In genomic region chr1:129843416-129843815, GRCm38 (mm10) we compare ENCODE assay signal across 9 mouse cellular contexts.
DNase-seq lines count a peak whose midpoint lies in the region; ATAC-seq and TF ChIP-seq lines count a peak whose summit lies in the region.
"Had no signal": no experiment of that assay in that cellular context is flagged by ENCODE, and none has a peak within 500 bp of the region (broad histone marks: within the 10 kb centered on the region; RNA-seq: fewer than 3 reads in every experiment).

No protein-coding gene starts in this region.

- WGBS in forebrain, embryonic 12.5 days = 65% methylated on average over 2 of the region's 2 CpGs
- 61% methylated on average over 2 of the region's 2 CpGs for WGBS in forebrain, embryonic 10.5 days
- 66% methylated on average over 2 of the region's 2 CpGs for WGBS in midbrain, embryonic 15.5 days

- no peak overlapping the region for H3K27ac ChIP-seq in forebrain, embryonic 12.5 days
- H3K27ac ChIP-seq in forebrain, embryonic 10.5 days = no peak overlapping the region
- H3K27ac ChIP-seq in left cerebral cortex, adult 2 months = no peak overlapping the region
- no peak overlapping the region for H3K27ac ChIP-seq in midbrain, embryonic 15.5 days
- H3K27ac ChIP-seq: hindbrain, embryonic 15.5 days had no signal

- no peak overlapping the region for H3K9ac ChIP-seq in forebrain, embryonic 12.5 days
- H3K9ac ChIP-seq in midbrain, embryonic 15.5 days = no peak overlapping the region
- H3K9ac ChIP-seq: hindbrain, embryonic 15.5 days had no signal

- no peaks in the 10 kb centered on the region for H3K9me3 ChIP-seq in forebrain, embryonic 12.5 days
- no peaks in the 10 kb centered on the region for H3K9me3 ChIP-seq in forebrain, embryonic 10.5 days
- no peaks in the 10 kb centered on the region for H3K9me3 ChIP-seq in G1E (replicated peaks)
- H3K9me3 ChIP-seq in midbrain, embryonic 15.5 days = no peaks in the 10 kb centered on the region
- H3K9me3 ChIP-seq: hindbrain, embryonic 15.5 days had no signal

- intact Hi-C loops in left cerebral cortex, adult 2 months (cut with DNase I) = loop anchor here (10.0 kb wide), 1 partner anchor 351 kb away; no protein-coding TSS in a partner anchor

- no peak overlapping the region for H3K4me2 ChIP-seq in forebrain, embryonic 12.5 days
- no peak overlapping the region for H3K4me2 ChIP-seq in midbrain, embryonic 15.5 days
- H3K4me2 ChIP-seq: hindbrain, embryonic 15.5 days had no signal

- DNase-seq in forebrain, embryonic 10.5 days (ENCODE audit: extremely low spot score, low spot score) = no peak
- no peak for DNase-seq in left cerebral cortex, adult 2 months (ENCODE audit: extremely low spot score in 1 of 2, low spot score in 2 of 2)
- no peak for DNase-seq in left cerebral cortex, adult 8-10 months (ENCODE audit: low spot score in 2 of 2)
- peak; percentile 20 for DNase-seq in G1E (ENCODE audit: low spot score)
- peak; percentile 0 for DNase-seq in fibroblast of lung, adult 2 months (ENCODE audit: low read depth)
- DNase-seq in natural killer cell, adult 2 months (ENCODE audit: low spot score in 2 of 2) = no peak

- H3K36me3 ChIP-seq in forebrain, embryonic 12.5 days (replicated peaks) = no peaks in the 10 kb centered on the region
- no peaks in the 10 kb centered on the region for H3K36me3 ChIP-seq in forebrain, embryonic 10.5 days (replicated peaks)
- no peaks in the 10 kb centered on the region for H3K36me3 ChIP-seq in G1E (replicated peaks)
- no peaks in the 10 kb centered on the region for H3K36me3 ChIP-seq in midbrain, embryonic 15.5 days (replicated peaks)
- H3K36me3 ChIP-seq: hindbrain, embryonic 15.5 days had no signal

- no peaks in the 10 kb centered on the region for H3K4me1 ChIP-seq in forebrain, embryonic 12.5 days
- H3K4me1 ChIP-seq in forebrain, embryonic 10.5 days = no peaks in the 10 kb centered on the region
- H3K4me1 ChIP-seq in G1E (ENCODE audit: insufficient read depth, low read depth, low read length) = peaks cover 3% of the 10 kb centered on the region; the same call in 1 of the 2 replicates
- no peaks in the 10 kb centered on the region for H3K4me1 ChIP-seq in midbrain, embryonic 15.5 days
- H3K4me1 ChIP-seq: hindbrain, embryonic 15.5 days had no signal

- no peak overlapping the region for H3K4me3 ChIP-seq in forebrain, embryonic 12.5 days (replicated peaks)
- H3K4me3 ChIP-seq in forebrain, embryonic 10.5 days = no peak overlapping the region
- H3K4me3 ChIP-seq in left cerebral cortex, adult 2 months = no peak overlapping the region
- no peak overlapping the region for H3K4me3 ChIP-seq in G1E (ENCODE audit: low read depth, low read length)
- no peak overlapping the region for H3K4me3 ChIP-seq in midbrain, embryonic 15.5 days
- H3K4me3 ChIP-seq: hindbrain, embryonic 15.5 days had no signal

- TF ChIP-seq CTCF in left cerebral cortex, adult 2 months (IDR thresholded peaks at IDR 0.05) = peak; percentile 59
- TF ChIP-seq CTCF in G1E (IDR thresholded peaks at IDR 0.05; ENCODE audit: low read depth, low read length) = peak; percentile 54; the same call in 1 of the 2 replicates

- ATAC-seq in forebrain, embryonic 12.5 days (ENCODE audit: low FRiP score) = 0 out of 2 replicates have a peak, but pooled peaks have one; percentile 44
- ATAC-seq in G1E (ENCODE audit: extremely low read depth, insufficient number of reproducible peaks, low FRiP score, poor library complexity, severe bottlenecking) = peak; percentile 40
- no peak for ATAC-seq in midbrain, embryonic 15.5 days (replicated peaks)

- H3K27me3 ChIP-seq in forebrain, embryonic 12.5 days = no peaks in the 10 kb centered on the region
- H3K27me3 ChIP-seq in forebrain, embryonic 10.5 days (ENCODE audit: poor library complexity, severe bottlenecking) = no peaks in the 10 kb centered on the region
- no peaks in the 10 kb centered on the region for H3K27me3 ChIP-seq in G1E (ENCODE audit: insufficient read depth, low read length)
- H3K27me3 ChIP-seq in midbrain, embryonic 15.5 days (replicated peaks) = no peaks in the 10 kb centered on the region
- H3K27me3 ChIP-seq: hindbrain, embryonic 15.5 days had no signal

Comparison
In these comparisons a context has a peak if more than half of its experiments do, and no peak if none do; other contexts are left out.
1. DNase-seq: peak in G1E (single experiment) and fibroblast of lung, adult 2 months (single experiment); none in forebrain, embryonic 10.5 days (single experiment), left cerebral cortex, adult 2 months (0 of 2), left cerebral cortex, adult 8-10 months (0 of 2) and natural killer cell, adult 2 months (0 of 2).